Mouse (Mus musculus) splenic B cell, adult 2 months (primary cell): ENCODE results near the gene Cox15.

Source experiments
- DNase-seq: peaks from one replicate; pipeline ENCODE4 v3.0.0-alpha.2; 2011; ENCODE audit warnings: low read depth, low spot score
- H3K27me3 ChIP-seq: 2 replicates; pipeline ENCODE4 v1.6.1; 2012; ENCODE audit warnings: mild to moderate bottlenecking, low read length, moderate library complexity, mixed read lengths; ENCODE audit not compliant: control insufficient read depth, poor library complexity, insufficient read depth, severe bottlenecking
- H3K36me3 ChIP-seq: 2 replicates; pipeline ENCODE4 v1.6.1; 2012; ENCODE audit warnings: mild to moderate bottlenecking, low read length, moderate library complexity, mixed read lengths; ENCODE audit not compliant: control insufficient read depth, poor library complexity, insufficient read depth, severe bottlenecking

Gene Cox15

DNA sequence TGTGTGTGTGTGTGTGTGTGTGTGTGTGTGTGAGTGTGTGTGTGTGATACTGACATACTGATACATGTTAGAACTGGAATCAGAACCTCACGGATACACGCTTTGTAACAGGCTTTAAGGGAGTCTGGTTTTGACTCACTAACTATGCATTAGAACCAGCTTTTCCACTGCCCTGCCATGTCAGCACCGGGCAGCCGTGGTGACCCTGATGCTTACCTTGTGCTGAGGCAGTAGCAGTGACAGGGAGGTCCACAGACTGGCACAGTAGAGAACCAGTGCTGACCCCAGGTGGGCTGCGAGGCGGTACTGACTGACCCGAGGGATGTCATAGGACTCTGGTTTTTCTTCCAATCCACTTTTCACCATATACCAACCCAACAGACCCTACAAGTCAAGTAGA is 9.4 kb downstream of the Cox15 start:
- Histone ChIP-seq H3K27me3 (no peaks in the 10 kb centered on the region), H3K36me3 (peaks cover 11% of the 10 kb centered on the region)
- no peak for DNase-seq

DNA sequence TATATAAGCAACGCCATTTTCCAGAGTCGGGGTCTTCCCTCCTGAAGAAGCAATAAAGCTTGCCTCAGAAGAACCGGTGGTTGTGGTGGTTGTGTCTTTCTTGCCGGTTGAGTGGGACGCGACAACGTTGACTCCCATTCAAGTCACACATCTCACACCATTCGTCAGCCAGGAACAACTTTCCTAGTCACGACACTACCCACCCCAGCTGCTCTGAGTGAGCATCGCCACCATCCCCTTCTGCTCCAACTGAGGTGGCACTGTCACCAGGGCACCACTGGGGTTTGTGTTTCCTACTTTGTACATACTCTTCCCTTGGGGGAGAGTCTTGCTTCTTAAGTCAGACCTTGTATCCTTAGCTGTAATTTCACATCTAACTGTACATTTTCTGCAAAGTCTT is 14.4 kb downstream of the Cox15 start:
- Histone ChIP-seq H3K27me3 (no peaks in the 10 kb centered on the region), H3K36me3 (peaks cover 15% of the 10 kb centered on the region)
- DNase-seq = no peak

DNA sequence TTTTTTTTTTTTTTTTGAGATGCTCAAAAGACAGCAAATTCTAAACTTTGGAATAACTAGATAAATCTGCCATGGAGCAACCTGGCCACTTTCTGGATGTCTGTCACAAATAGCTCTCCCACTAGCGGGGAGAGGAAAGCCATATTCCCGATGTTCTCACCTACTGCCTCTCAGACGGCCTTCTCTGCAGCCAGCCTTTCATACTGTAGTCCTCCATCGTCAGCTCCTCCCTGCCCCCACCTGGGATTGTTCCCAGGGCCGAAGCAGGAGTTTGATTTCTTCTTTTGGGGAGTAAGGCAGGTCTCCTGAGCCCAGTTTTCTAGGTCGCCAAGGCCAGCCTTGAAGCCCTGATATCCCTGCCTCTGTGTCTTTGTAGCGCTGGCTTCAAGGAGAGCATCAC is 21.6 kb downstream of the Cox15 start:
- peaks cover 9% of the 10 kb centered on the region; the same call in 1 of the 2 replicates for H3K36me3 ChIP-seq
- no peak for DNase-seq
- no peaks in the 10 kb centered on the region for H3K27me3 ChIP-seq

DNA sequence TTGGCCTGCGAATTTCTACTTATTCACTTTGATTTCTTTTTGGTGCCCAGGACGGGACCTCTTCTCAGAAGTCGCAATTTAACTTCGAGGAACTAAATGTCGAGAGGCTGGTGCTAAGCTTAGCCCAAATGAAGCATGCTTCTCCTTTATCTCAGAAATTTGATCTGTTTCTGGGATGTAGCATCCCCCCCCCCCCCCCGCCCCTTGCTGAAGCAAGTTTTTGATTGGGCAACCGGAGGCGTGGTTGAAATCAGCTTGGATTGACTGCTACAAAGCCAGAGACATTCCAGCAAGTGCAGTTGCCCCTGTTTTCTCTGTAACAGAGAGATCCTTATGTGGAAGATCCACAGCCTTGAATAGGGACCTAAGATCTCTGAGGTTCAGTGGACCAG is 22.8 kb downstream of the Cox15 start:
- Histone ChIP-seq H3K27me3 (no peaks in the 10 kb centered on the region), H3K36me3 (0 out of 2 replicates have a peak, but pooled peaks cover 5% of the 10 kb centered on the region)
- DNase-seq = no peak

DNA sequence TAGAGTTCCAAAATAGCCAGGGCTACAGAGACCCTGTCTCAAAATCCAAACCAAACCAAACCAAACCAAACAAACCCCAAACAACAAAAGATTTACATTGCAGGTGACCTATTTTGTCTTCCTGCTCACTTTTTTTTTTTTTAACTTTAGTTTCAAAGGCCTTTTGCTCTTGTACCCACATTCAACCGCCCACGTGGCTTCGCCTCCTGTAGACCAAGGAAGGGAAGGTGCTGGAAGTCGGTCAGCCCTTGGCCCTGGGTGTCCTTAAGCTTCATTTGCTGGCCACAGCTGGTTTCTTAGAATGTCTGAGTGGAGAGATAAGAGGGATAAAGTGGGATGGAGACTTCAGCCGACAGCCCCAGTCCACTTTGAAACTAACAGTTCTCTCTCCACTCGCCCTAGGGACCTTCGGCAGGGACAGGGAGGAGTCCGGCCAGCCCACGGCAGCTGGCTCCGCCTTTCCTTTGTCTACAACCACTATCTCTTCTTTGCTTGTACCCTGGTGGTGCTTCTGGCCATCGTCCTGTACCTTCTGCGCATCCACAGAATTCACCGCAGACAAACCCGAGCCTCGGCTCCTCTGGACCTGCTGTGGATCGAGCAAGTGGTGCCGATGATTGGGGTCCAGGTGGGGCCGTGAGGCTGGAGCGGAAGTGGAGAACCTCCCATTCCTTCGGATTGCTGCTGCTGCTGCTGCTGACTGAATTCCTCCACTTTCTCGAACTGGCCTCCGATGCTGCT is 23.3 kb downstream of the Cox15 start:
- DNase-seq = no peak
- Histone ChIP-seq H3K36me3 (0 out of 2 replicates have a peak, but pooled peaks cover 5% of the 10 kb centered on the region), H3K27me3 (no peaks in the 10 kb centered on the region)

DNA sequence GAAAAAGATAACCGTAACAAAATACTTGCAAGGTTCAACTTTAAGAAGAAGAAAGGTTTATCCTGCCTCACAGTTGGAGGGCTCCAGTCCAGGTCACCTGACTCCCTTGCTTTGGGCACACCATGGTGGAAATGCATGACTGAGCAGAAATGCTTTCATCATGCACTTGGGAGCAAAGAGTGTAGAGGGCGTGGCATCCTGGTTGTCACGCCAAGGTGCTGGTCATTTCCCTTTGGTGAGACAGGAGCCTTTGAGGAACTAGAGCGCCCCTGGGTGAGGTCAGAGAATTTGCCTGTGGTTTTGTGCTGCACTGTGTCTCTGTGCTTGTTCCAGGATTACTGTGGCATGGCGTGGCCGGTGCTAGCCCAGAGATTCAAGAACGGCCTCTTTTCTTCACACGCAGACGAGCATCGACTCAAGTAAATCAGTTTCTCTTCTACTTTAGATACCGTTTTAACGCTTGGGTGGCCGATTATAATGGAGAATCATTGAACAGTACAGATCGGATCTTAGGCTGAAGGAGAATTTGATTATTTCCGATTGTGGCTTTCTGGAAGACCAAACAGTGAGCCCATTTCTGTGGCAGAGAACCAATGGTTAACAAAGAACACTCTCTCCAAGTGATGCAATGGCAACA is 26.2 kb downstream of the Cox15 start:
- peak; percentile 87 for DNase-seq
- H3K27me3 ChIP-seq = no peaks in the 10 kb centered on the region

DNA sequence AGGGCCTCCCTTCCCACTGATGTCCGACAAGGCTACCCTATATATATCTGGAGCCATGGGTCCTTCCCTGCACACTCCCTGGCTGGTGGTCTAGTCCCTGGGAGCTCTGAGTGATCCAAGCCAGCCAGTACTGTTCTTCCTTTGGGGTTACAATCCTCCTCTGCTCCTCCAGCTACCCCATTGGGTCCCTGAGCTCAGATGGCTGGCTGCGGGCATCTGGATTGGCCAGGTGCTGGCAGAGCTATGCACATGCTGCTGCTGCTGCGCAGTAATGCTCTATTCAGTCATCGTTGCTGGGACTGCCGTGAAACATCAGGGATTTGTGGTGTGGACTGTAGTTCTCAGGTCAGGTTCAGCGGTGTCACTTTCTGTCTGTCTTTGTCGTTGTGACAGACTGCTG is 28.0 kb downstream of the Cox15 start:
- Histone ChIP-seq H3K36me3 (peaks cover under 1% of the 10 kb centered on the region; the same call in 1 of the 2 replicates), H3K27me3 (no peaks in the 10 kb centered on the region)
- DNase-seq = no peak

More for the DNA sequence above, 26.2 kb downstream of the Cox15 start:
- peaks cover 4% of the 10 kb centered on the region; the same call in 1 of the 2 replicates for H3K36me3 ChIP-seq

DNA sequence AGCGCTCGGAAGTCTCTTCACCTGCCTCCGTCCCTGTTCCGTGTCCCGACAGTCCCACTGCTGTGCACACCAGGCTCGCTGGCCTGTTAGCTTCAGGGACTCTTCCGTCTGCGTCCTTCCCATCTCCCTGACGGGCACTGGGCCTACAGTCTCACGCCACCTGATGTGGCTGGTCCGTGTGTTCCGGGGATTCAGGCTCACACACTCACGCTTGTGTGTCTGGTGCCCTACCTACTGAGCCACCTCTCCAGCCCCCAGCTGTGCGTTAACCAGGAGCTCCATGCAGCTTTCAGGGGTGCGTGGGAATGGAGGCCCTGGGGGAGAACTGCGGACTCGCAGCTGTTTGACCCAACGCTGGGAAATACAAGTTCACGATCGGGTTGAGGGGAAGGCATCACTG is 28.6 kb downstream of the Cox15 start:
- H3K27me3 ChIP-seq = no peaks in the 10 kb centered on the region

DNA sequence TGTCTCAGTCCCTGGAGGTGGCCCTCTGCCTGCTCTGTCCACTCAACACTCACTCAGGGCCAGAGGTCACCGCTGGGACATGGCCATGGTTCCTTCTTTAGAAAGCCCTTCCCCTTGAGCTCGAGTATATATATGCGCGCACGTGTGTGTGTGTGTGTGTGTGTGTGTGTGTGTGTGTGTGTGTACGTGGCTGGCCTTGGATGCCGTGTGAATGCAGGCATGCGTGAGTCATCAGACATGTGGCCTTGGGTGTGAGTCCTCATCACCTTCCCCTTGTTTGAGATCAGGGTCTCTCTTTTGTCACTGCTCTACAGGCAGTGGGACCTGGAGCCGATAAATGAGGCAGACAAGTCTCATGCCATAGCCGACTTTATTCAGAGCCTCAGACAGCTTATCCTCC is 29.3 kb downstream of the Cox15 start:
- DNase-seq = no peak
- H3K27me3 ChIP-seq = no peaks in the 10 kb centered on the region
- H3K36me3 ChIP-seq = no peaks in the 10 kb centered on the region; the same call in none of the 2 replicates

More for the DNA sequence above, 28.6 kb downstream of the Cox15 start:
- H3K36me3 ChIP-seq = no peaks in the 10 kb centered on the region; the same call in 1 of the 2 replicates
- no peak for DNase-seq

DNA sequence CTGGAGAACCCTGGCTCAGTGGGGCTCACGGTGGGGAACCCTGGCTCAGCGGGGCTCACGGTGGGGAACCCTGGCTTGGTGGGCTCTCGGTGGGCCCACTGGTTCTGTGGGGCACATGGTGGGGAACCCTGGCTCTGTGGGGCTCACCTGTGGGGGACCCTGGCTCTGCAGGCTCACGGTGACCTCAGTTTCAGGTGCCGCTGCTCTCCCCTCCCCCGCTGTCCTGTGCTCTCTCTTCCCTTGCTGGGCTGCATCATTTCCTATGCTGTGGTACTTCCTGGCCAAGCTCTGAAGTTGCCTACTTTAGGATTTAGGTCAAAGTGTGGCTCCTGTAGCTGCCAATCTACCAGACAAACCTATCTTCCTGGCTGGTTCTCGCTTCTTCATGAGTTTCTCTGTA is 29.9 kb downstream of the Cox15 start:
- peaks cover 1% of the 10 kb centered on the region for H3K36me3 ChIP-seq
- H3K27me3 ChIP-seq = no peaks in the 10 kb centered on the region
- DNase-seq = no peak

DNA sequence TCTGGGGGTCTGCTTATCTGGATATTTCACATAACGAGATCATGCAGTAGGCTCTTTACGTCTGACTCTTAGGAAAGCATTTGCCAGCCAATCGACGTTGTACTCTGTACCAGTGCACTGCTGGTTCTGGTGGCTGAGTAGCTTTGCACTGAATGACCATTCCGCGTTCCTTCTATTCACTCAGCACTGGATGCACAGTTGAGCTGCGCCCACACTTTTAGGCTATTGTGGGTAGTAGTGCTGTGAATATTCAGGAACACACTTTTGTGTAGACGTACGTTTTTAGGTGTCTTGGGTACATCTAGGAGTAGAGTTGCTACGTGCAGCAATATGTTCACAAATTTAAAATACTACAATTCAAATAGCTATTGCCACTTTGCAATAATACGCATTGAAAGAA is 32.7 kb downstream of the Cox15 start:
- DNase-seq = no peak
- H3K27me3 ChIP-seq = no peaks in the 10 kb centered on the region
- H3K36me3 ChIP-seq = peaks cover 5% of the 10 kb centered on the region

DNA sequence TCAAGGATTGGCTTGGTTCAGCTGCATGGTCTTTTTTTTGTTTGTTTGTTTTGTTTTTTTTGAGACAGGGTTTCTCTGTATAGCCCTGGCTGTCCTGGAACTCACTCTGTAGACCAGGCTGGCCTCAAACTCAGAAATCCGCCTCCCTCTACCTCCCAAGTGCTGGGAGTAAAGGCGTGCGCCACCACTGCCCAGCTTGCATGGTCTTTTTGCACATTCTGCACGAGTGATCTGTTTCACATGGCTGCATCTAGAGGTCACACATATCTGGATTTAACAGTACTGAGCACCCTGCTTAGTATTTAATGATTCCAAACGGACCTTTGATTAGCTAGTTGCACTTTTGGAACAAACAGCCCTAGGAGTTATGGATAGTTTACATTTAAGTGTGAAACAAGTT is 40.8 kb downstream of the Cox15 start:
- DNase-seq = no peak
- H3K27me3 ChIP-seq = no peaks in the 10 kb centered on the region
- no peaks in the 10 kb centered on the region; the same call in 1 of the 2 replicates for H3K36me3 ChIP-seq

DNA sequence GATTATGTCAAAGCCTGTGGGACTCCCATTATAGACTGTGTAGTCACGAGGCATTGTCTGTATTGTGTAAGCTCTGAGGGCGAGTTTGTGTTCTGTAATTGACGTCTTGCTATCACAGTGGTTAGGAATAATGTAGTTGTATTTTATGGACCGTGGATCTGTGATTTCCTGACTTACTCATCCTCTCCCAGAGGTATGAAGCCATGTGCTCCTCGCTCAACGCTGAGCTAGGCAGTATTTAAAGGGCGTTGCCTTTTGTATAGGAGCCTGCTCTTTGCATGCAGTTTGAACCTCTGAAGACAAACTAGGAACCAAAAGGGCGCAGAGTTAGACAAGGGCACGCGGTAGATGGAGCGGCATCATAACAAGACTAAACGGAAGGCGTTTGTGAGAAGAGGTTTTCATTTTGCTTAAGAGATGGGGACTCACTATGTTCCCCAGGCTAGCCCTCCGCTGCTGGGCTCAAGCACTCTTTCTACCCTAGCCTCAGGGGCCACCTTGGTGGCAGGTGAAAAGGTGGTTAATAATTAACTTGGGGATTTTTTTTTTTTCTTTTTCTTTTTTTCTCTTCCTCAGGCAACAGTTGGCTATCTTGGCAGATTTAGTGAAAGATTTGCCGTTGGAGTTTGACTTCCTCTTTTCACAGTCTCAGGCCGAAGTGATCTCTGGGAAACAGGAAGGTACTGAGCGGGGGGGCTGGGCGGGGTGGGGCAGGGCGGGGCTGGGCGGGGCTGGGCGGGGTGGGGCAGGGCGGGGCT is 41.5 kb downstream of the Cox15 start:
- DNase-seq = peak; percentile 81
- Histone ChIP-seq H3K36me3 (no peaks in the 10 kb centered on the region; the same call in 1 of the 2 replicates), H3K27me3 (no peaks in the 10 kb centered on the region)

DNA sequence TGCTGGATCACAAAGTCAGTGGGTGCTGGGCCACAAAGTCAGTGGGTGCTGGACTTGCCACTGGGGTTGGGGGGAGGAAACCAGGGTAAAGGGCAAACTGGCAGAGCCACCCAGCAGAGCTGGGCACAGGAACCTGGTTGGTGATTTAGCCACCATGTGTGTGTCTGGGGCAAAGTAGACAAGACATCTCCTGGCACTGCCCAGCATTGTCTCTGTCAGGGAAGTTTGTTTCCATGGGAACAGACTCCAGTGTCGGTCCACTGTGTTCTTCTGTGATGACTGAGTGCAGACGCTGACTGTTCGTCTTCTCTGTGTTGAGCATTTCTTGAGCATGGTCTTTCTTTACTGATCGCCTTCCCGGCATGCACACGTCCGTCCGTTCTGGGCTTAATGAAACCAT is 43.5 kb downstream of the Cox15 start:
- no peak for DNase-seq
- H3K36me3 ChIP-seq = peaks cover 9% of the 10 kb centered on the region; the same call in 1 of the 2 replicates
- no peaks in the 10 kb centered on the region for H3K27me3 ChIP-seq

DNA sequence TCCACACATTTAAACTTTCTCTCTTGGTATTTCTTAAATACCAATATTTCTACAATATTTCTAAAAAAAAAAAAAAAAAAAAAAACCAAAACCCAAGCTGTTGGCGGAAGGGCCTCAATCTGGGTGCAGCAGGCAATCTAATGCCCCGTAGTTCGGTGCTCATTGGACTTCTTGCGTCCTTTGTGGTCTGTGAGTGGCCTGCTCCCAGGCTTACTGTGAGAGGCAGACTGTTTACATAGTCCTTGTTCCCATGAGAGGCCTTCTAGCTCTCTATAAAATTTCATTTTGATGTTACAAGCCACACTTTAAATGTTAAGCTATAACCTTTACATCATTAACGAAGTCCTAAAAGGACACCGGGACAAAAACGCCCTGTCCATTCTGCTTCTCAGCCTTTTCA is 44.6 kb downstream of the Cox15 start:
- no peaks in the 10 kb centered on the region for H3K27me3 ChIP-seq
- peaks cover 9% of the 10 kb centered on the region; the same call in 1 of the 2 replicates for H3K36me3 ChIP-seq
- DNase-seq = no peak
